Mouse (Mus musculus): ENCODE measurements around the gene Fahd1. TPM values are rescaled to one million over a fixed set of nuclear protein-coding genes. Genes with fewer than 3 reads are reported as not detected.

Fahd1 gene
- total RNA-seq, 1 experiment from 2014 or later = 4.0 TPM

- ATAC-seq (ENCODE audit: extremely low read depth, insufficient number of reproducible peaks, low FRiP score, poor library complexity, severe bottlenecking) = no peak
Measured at GRCm38 (mm10) chr17:24799476-24799875, 50.7 kb downstream of the Fahd1 start.

Other genes starting within 250 kb of the Fahd1 start
- gene Tsc2, start 217.7 kb downstream of the Fahd1 start, total RNA-seq (2017) = 48.2 and 53.8 TPM in 2 replicates
- gene Nthl1, start 217.7 kb downstream of the Fahd1 start, total RNA-seq (2017) = 2.4 and 4.5 TPM in 2 replicates
- gene Slc9a3r2, start 200.0 kb downstream of the Fahd1 start, total RNA-seq (2017) = 0.37 and 0.58 TPM in 2 replicates
- not detected in 2 replicates for gene Npw, start 191.9 kb downstream of the Fahd1 start, total RNA-seq (2017)
- 17.6 and 21.4 TPM in 2 replicates for gene Zfp598, start 180.7 kb downstream of the Fahd1 start, total RNA-seq (2017)
- gene Syngr3, start 160.4 kb downstream of the Fahd1 start, total RNA-seq (2017) = 0.25 TPM in 1 of 2 replicates, not detected in the other
- gene Gfer, start 154.2 kb downstream of the Fahd1 start, total RNA-seq (2017) = 17.1 and 23.3 TPM in 2 replicates
- 0.86 and 1.6 TPM in 2 replicates for gene Noxo1, start 154.1 kb downstream of the Fahd1 start, total RNA-seq (2017)
- 10.1 and 10.4 TPM in 2 replicates for gene Tbl3, start 142.7 kb downstream of the Fahd1 start, total RNA-seq (2017)
- 0.86 TPM in 1 of 2 replicates, not detected in the other for gene Rnf151, start 132.3 kb downstream of the Fahd1 start, total RNA-seq (2017)
- gene Rps2, start 132.2 kb downstream of the Fahd1 start, total RNA-seq (2017) = 574 and 580 TPM in 2 replicates
- gene Ndufb10, start 125.9 kb downstream of the Fahd1 start, total RNA-seq (2017) = 107 and 119 TPM in 2 replicates
- gene Rpl3l, start 122.5 kb downstream of the Fahd1 start, total RNA-seq (2017) = 1.5 and 4.0 TPM in 2 replicates
- 818 and 923 TPM in 2 replicates for gene Msrb1, start 113.7 kb downstream of the Fahd1 start, total RNA-seq (2017)
- gene Hs3st6, start 97.4 kb downstream of the Fahd1 start, total RNA-seq (2017) = 0.58 TPM in 1 of 2 replicates, not detected in the other
- not detected in 2 replicates for gene Meiob, start 46.1 kb downstream of the Fahd1 start, total RNA-seq (2017)
- 17.9 and 28.0 TPM in 2 replicates for gene Hagh, start 10.2 kb downstream of the Fahd1 start, total RNA-seq (2017)
- gene Igfals, start 15.6 kb upstream of the Fahd1 start, total RNA-seq (2017) = not detected in 2 replicates
- gene Nubp2, start 36.0 kb upstream of the Fahd1 start, total RNA-seq (2017) = 26.3 and 32.4 TPM in 2 replicates
- gene Spsb3, start 36.3 kb upstream of the Fahd1 start, total RNA-seq (2017) = 19.7 and 24.6 TPM in 2 replicates
- 26.3 and 30.2 TPM in 2 replicates for gene Eme2, start 44.7 kb upstream of the Fahd1 start, total RNA-seq (2017)
- 9.4 and 15.3 TPM in 2 replicates for gene Mrps34, start 44.8 kb upstream of the Fahd1 start, total RNA-seq (2017)
- 26.1 and 34.3 TPM in 2 replicates for gene Nme3, start 46.1 kb upstream of the Fahd1 start, total RNA-seq (2017)
- gene Mapk8ip3, start 86.6 kb upstream of the Fahd1 start, total RNA-seq (2017) = 115 and 127 TPM in 2 replicates
- gene Jpt2, start 110.3 kb upstream of the Fahd1 start, total RNA-seq (2017) = 20.0 and 20.6 TPM in 2 replicates
- 18.3 and 20.7 TPM in 2 replicates for gene Cramp1l, start 165.4 kb upstream of the Fahd1 start, total RNA-seq (2017)
- 40.9 and 48.3 TPM in 2 replicates for gene Ift140, start 165.7 kb upstream of the Fahd1 start, total RNA-seq (2017)
- gene Tmem204, start 233.2 kb upstream of the Fahd1 start, total RNA-seq (2017) = not detected in 2 replicates